Mouse (Mus musculus): ENCODE measurements around the gene Prrc2b. TPM values are rescaled to one million over a fixed set of nuclear protein-coding genes. Genes with fewer than 3 reads are reported as not detected.

The Prrc2b gene
- polyA plus RNA-seq, 1 experiment from 2014 or later = 41.5 TPM

DNA sequence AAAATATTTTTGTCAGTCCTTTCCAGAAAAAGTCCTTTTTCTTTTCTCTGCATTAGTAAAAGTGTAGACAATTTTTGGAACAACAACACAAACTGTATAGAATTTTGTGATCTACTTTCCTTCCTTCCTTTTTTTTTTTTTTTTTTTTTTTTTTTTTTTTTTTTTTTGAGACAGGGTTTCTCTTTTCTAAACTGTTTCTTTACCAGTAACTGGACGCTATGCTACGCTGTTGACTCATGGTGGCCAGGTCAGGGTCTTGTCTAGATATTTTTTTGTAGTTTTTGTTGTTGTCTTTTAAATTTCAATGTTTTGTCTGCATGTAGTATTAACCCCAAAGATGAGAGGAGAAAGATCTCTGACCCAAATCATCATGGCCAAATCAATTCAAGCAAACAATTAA lies 29.1 kb upstream of the Prrc2b start:
- WGBS = 67% methylated on average over 2 of the region's 2 CpGs
- peaks cover 2% of the 10 kb centered on the region for H3K9me3 ChIP-seq (replicated peaks)
- DNase-seq (ENCODE audit: low spot score) = no peak
- no peak overlapping the region for H3K4me3 ChIP-seq
- H3K36me3 ChIP-seq = no peaks in the 10 kb centered on the region
- H3K27me3 ChIP-seq (ENCODE audit: low read depth, poor library complexity, severe bottlenecking) = no peaks in the 10 kb centered on the region
- no peak overlapping the region for H3K27ac ChIP-seq (replicated peaks)
- peaks cover 12% of the 10 kb centered on the region for H3K4me1 ChIP-seq

DNA sequence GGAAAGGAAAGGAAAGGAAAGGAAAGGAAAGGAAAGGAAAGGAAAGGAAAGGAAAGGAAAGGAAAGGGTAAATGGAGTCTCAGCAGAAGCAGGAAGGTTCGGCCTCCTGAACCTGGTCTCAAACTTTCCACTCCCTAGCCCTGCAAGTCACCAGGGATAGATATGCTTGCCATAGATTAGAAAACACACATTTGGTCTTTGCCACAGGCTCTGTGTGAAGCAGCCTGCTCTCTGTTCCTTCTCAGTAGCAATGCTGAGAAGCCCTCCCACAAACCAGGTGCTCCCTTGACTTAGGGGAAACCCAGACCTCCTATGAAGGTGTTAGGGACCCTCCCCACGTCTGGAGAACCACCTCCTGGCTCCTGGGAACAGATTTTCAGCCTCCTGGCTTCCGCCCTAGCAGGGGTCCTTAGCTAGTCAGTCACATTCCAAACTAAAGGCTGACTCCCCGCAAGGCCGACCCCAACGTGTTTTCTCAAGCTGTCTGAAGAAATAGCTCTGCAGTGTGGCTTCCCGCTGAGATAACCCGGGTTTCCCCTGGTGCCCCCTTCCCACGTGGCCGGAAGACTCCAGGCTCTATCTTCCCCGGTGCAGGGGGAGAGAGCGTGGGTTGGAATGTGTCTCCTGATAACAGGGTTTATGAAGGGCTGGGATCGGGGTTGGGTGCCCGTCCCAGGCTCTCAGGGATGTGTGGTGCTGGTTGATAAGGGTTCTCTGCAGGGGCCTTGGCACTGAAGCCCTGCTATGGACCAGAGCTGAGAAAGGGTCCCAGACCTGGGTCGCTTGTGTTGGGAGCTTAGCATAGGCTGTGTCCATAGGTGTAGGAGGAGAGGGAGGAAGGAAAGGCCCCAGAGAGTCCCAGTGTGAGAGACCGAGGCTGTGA lies 23.0 kb upstream of the Prrc2b start:
- Histone ChIP-seq H3K4me3 (no peak overlapping the region), H3K27ac (replicated peaks) (peak overlapping the region; percentile 68), H3K36me3 (no peaks in the 10 kb centered on the region), H3K27me3 (ENCODE audit: low read depth, poor library complexity, severe bottlenecking) (0 out of 2 replicates have a peak, but pooled peaks cover 4% of the 10 kb centered on the region), H3K4me1 (peaks cover 22% of the 10 kb centered on the region), H3K9me3 (replicated peaks) (no peaks in the 10 kb centered on the region)
- DNase-seq (ENCODE audit: low spot score) = no peak
- 31% methylated on average over 16 of the region's 16 CpGs for WGBS

DNA sequence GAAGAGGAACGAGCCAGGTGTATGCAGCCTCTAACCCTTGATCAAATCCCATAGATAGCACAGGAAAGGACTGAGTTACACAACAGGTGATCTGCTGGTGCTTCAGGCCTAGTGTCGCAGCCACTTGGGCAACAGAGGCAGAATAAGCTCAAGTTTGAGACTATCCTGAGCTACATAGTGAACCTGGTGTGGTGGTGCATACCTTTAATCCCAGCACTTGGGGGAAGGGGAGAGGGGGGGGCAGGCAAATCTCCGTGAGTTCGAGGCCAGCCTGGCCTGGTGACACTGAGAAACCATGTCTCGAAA lies 22.4 kb upstream of the Prrc2b start:
- Histone ChIP-seq H3K36me3 (no peaks in the 10 kb centered on the region), H3K27me3 (ENCODE audit: low read depth, poor library complexity, severe bottlenecking) (0 out of 2 replicates have a peak, but pooled peaks cover 4% of the 10 kb centered on the region), H3K27ac (replicated peaks) (0 out of 2 replicates have a peak overlapping the region, but pooled peaks have one; percentile 68), H3K4me3 (no peak overlapping the region), H3K9me3 (replicated peaks) (no peaks in the 10 kb centered on the region), H3K4me1 (peaks cover 22% of the 10 kb centered on the region)
- no peak for DNase-seq (ENCODE audit: low spot score)
- WGBS = 83% methylated on average over 5 of the region's 5 CpGs

DNA sequence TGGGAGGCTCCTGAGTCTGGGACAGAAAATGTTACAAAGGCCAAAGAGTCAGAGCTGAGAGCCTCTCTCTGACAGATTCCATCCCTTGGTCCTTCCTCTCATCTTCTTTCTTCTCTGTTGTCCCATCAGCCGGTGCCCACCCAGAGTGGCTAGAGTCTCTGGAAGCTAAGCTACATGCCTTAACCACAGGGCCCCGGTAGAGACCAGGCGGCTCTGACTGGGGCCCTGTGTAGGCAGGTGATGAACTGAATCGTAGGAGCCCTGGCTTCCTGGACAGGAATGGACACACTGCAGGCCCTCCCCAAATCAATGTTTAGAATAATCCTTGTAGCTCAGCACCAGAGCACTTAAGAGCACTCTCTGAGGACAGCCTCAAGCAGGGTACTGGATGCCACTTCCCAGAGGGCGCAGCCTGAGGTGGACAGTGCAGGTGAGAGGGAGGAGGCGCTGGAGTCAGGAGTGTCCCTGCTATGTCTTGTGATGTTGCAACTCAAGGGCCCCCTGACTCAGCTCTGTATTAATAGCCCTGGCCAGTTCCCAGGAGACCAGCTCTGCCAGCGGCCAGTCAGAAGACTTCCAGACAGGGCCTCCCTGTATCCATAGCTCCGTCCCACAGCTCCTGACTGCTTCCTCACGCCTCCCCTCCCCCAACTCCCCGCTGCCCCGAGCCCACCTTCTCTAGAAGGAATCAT lies 21.4 kb upstream of the Prrc2b start:
- WGBS = 65% methylated on average over 11 of the region's 11 CpGs
- Histone ChIP-seq H3K36me3 (no peaks in the 10 kb centered on the region), H3K4me1 (peaks cover 22% of the 10 kb centered on the region), H3K9me3 (replicated peaks) (no peaks in the 10 kb centered on the region), H3K27me3 (ENCODE audit: low read depth, poor library complexity, severe bottlenecking) (0 out of 2 replicates have a peak, but pooled peaks cover 4% of the 10 kb centered on the region), H3K4me3 (no peak overlapping the region), H3K27ac (replicated peaks) (no peak overlapping the region)
- no peak for DNase-seq (ENCODE audit: low spot score)

DNA sequence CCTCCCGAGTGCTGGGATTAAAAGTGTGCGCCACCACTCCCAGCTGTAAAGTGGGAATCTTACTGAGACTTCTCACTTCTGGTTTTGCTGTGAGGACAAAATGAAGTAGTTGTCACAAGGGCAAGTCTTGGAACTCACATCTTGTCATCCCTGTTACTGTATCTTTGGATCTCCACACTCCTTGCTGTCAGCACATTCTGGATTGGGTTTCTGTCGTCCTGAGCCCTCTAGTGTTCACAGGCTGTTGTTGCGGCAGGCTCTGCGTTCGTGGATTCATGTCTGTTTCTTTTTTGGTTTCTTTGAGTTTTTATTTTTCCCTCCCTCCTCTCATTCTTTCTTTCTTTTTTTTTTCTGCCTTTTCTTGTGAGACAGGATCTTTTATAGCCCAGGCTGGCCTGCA lies 20.4 kb upstream of the Prrc2b start:
- H3K36me3 ChIP-seq = no peaks in the 10 kb centered on the region
- H3K27me3 ChIP-seq (ENCODE audit: low read depth, poor library complexity, severe bottlenecking) = 0 out of 2 replicates have a peak, but pooled peaks cover 4% of the 10 kb centered on the region
- H3K4me1 ChIP-seq = peaks cover 22% of the 10 kb centered on the region
- 39% methylated on average over 6 of the region's 6 CpGs for WGBS
- H3K27ac ChIP-seq (replicated peaks) = peak overlapping the region; percentile 42; the same call in 1 of the 2 replicates
- no peak for DNase-seq (ENCODE audit: low spot score)
- H3K4me3 ChIP-seq = no peak overlapping the region
- no peaks in the 10 kb centered on the region for H3K9me3 ChIP-seq (replicated peaks)

DNA sequence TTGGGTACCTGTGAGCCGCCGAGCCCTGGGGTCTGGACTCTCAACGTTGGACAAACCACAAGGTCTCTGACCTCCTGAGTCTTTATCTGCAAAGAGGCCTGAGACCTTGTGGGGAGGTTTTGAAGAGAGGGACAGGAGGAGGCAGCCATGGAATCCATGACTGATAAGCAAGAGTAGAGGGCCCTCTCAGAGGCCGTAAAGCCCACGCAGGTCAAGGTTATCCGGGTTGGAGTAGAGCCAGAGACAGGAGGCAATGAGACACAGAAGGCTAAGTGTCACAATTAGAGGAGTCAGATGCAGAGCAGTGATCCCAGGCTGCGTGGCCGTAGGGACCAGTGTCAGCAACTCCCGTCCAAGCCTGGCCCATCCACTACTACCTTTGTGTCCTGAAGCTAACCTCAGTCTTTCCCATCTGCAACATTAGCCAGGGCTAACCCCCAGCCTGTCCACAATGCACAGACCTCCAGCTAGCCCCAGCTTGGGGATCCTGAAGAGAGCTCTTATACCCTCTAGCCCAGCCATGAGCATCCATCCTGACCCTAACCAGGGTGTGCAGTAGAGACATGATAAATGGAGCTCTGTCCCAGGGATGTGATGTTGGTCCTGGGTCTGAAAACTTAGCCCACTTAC lies 19.6 kb upstream of the Prrc2b start:
- Histone ChIP-seq H3K4me1 (peaks cover 22% of the 10 kb centered on the region), H3K36me3 (no peaks in the 10 kb centered on the region), H3K27ac (replicated peaks) (peak overlapping the region; percentile 42; the same call in 1 of the 2 replicates), H3K4me3 (no peak overlapping the region), H3K27me3 (ENCODE audit: low read depth, poor library complexity, severe bottlenecking) (0 out of 2 replicates have a peak, but pooled peaks cover 4% of the 10 kb centered on the region), H3K9me3 (replicated peaks) (no peaks in the 10 kb centered on the region)
- WGBS = 86% methylated on average over 9 of the region's 9 CpGs
- no peak for DNase-seq (ENCODE audit: low spot score)

DNA sequence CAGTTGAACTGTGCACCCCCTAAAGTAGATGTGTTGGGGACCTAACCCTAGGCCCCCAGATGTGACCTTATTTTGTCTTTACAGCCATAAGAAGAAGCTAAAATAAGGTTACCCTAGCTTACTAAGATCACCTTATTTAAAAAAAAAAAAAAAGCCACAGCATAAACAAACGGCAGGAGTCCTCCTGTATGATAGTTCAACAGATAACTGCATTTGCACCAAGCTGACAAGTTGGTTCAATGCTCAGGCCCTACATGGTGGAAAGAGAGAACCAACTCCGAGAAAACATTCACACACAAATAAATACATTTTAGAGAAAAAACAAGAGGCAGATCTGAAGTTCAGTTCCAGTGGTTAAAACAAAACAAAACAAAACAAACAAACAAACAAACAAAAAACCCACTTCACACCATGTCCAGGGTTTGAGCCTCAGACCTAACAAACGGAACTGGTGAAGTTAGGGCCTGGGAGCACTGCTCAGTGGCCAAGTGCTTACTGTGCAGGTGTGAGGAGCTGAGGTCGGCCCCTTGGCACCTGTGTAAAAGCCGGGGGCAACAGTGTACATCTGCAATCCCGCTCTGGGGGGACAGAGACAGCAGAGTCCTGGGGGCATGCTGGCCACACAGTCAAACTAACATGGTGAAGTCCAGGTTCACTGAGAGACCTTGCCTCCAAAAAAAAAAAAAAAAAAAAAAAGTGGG lies 18.9 kb upstream of the Prrc2b start:
- WGBS = 77% methylated on average over 6 of the region's 6 CpGs
- Histone ChIP-seq H3K9me3 (replicated peaks) (no peaks in the 10 kb centered on the region), H3K27me3 (ENCODE audit: low read depth, poor library complexity, severe bottlenecking) (0 out of 2 replicates have a peak, but pooled peaks cover 4% of the 10 kb centered on the region), H3K36me3 (no peaks in the 10 kb centered on the region), H3K27ac (replicated peaks) (no peak overlapping the region), H3K4me3 (no peak overlapping the region), H3K4me1 (peaks cover 26% of the 10 kb centered on the region)
- DNase-seq (ENCODE audit: low spot score) = no peak

DNA sequence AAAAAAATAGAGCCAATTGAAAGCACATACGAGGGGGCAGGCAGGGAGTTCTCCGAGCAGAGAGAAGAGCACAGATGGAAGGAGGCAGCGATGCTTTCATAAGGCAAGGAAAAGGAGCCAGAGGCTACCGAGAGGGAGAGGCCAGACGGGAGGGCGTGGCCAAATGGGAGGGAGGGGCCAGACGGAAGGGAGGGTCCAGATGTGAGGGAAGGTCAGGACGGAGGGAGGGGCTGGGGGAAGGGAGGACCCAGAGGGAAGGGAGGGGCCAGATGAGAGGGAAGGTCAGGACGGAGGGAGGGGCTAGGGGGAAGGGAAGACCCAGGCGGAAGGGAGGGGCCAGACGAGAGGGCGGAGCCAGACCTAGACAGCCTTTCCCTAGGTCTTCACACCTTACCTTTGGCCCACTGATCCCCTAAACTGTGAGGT lies 18.3 kb upstream of the Prrc2b start:
- Histone ChIP-seq H3K36me3 (no peaks in the 10 kb centered on the region), H3K9me3 (replicated peaks) (no peaks in the 10 kb centered on the region), H3K4me3 (peak overlapping the region; percentile 30), H3K4me1 (peaks cover 31% of the 10 kb centered on the region), H3K27me3 (ENCODE audit: low read depth, poor library complexity, severe bottlenecking) (0 out of 2 replicates have a peak, but pooled peaks cover 4% of the 10 kb centered on the region), H3K27ac (replicated peaks) (no peak overlapping the region)
- DNase-seq (ENCODE audit: low spot score) = peak; percentile 77
- 9% methylated on average over 12 of the region's 12 CpGs for WGBS

DNA sequence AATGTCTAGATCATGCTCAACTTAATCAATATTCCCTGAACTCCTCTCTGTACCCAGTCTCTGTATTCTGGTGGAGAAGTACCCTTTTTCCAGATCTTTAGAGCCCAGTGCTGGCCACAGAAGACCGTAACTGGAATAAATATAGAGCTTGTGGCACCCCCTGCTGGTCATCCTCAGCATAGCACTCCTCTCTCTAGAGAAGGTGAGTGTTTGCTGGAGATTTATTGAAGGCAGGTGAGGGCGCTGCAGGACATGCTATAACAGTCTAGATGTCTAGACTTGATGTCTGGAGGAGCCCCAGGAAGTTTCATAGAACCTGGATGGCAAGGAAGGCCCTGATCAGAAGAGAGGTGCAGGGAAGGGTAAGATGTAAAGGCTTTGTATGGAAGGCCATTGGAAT lies 16.8 kb upstream of the Prrc2b start:
- no peak overlapping the region for H3K4me3 ChIP-seq
- 9% methylated on average over 2 of the region's 2 CpGs for WGBS
- 0 out of 2 replicates have a peak, but pooled peaks cover 4% of the 10 kb centered on the region for H3K27me3 ChIP-seq (ENCODE audit: low read depth, poor library complexity, severe bottlenecking)
- DNase-seq (ENCODE audit: low spot score) = peak; percentile 83
- no peaks in the 10 kb centered on the region for H3K36me3 ChIP-seq
- peaks cover 32% of the 10 kb centered on the region for H3K4me1 ChIP-seq
- H3K27ac ChIP-seq (replicated peaks) = no peak overlapping the region
- no peaks in the 10 kb centered on the region for H3K9me3 ChIP-seq (replicated peaks)

DNA sequence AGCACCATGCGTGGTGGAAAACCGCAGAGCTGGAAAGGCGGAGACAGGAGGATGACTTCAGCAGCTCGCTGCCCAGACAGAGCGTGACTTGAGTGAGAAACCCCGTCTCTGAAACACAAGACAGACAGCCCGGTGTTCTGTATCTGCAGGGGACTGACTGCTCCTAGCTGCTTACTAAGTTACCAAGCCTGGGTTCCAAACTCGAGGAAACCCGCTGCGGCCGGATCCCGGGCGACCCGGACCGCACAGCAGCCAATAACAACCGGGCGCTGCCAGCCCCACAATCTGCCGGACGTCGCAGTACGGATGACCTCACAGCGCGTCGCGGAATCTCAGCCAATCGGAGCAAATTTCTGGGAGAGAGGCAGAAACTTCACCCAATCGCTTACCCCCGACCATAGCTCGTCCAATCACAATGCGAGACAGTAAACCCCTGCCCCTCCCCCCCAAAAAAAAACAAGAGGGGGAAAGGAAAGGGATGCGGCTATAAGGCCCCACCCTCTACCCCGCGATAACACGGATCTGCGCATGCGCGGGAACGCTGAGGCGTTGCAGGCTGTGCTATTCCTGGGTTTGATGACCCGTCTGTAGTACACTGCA lies 13.1 kb upstream of the Prrc2b start:
- Histone ChIP-seq H3K36me3 (no peaks in the 10 kb centered on the region), H3K4me3 (peak overlapping the region; percentile 69), H3K4me1 (peaks cover 35% of the 10 kb centered on the region), H3K9me3 (replicated peaks) (no peaks in the 10 kb centered on the region), H3K27me3 (ENCODE audit: low read depth, poor library complexity, severe bottlenecking) (no peaks in the 10 kb centered on the region), H3K27ac (replicated peaks) (peak overlapping the region; percentile 90)
- WGBS = under 1% methylated on average over 40 of the region's 40 CpGs
- peak; percentile 95 for DNase-seq (ENCODE audit: low spot score)

DNA sequence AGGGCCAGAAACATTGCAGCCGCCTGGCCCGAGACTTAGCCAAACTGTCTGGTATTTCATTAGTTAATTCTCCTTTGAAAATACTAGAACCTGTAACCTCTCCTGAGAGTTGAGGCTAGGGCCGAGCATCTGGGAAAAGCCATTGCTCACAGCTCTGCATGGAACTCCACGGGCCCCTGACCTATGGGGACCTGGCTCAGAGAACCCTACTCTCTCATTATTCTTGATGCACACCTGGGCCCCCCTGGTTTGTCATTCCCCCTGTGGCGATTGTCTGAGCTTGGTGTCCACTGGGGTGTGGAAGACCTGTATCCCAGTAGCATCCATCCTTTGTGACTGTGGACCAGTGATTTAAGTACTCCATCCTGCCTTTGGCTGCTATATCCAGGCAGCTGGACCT lies 11.5 kb upstream of the Prrc2b start:
- no peak overlapping the region for H3K27ac ChIP-seq (replicated peaks)
- 84% methylated on average over 5 of the region's 5 CpGs for WGBS

DNA sequence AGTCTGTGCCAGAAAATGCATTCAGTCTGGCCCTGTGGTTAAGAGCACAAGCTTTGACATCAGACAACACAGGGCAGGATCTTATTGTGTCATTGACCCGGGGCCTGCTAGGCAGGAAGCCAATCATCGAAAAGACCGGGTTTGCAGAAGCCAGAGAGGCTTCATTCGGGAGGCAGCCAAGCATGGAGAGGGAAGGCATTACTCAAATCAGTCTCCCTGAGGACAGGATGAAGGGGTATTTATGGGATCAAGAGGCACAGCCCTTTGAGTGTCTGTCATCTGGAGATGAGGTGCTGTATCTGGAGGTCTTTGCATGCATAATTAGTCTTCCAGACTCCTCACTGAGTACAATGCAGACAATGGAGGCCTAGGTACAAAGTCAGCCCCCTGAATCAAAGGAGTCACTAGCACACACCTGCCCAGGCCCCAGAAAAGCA lies 10.4 kb upstream of the Prrc2b start:
- WGBS = 23% methylated on average over 4 of the region's 4 CpGs
- peak overlapping the region; percentile 69 for H3K27ac ChIP-seq (replicated peaks)
- no peaks in the 10 kb centered on the region for H3K9me3 ChIP-seq (replicated peaks)
- H3K36me3 ChIP-seq = no peaks in the 10 kb centered on the region
- peaks cover 35% of the 10 kb centered on the region for H3K4me1 ChIP-seq
- peak; percentile 47 for DNase-seq (ENCODE audit: low spot score)
- no peak overlapping the region for H3K4me3 ChIP-seq
- H3K27me3 ChIP-seq (ENCODE audit: low read depth, poor library complexity, severe bottlenecking) = no peaks in the 10 kb centered on the region

More for the DNA sequence above, 11.5 kb upstream of the Prrc2b start:
- DNase-seq (ENCODE audit: low spot score) = no peak
- Histone ChIP-seq H3K36me3 (no peaks in the 10 kb centered on the region), H3K9me3 (replicated peaks) (no peaks in the 10 kb centered on the region), H3K27me3 (ENCODE audit: low read depth, poor library complexity, severe bottlenecking) (no peaks in the 10 kb centered on the region), H3K4me1 (peaks cover 35% of the 10 kb centered on the region), H3K4me3 (no peak overlapping the region)

All from midbrain, embryonic 10.5 days (tissue).